Mouse (Mus musculus): Measurements from ENCODE around the gene Trim2. TPM values are rescaled to one million over a fixed set of nuclear protein-coding genes. Genes with fewer than 3 reads are reported as not detected.
A peak's percentile ranks its signal among the peaks of the same experiment; 100 is the strongest.

Gene Trim2
- total RNA-seq, 1 experiment from 2014 or later, result 3.0 TPM

DNA sequence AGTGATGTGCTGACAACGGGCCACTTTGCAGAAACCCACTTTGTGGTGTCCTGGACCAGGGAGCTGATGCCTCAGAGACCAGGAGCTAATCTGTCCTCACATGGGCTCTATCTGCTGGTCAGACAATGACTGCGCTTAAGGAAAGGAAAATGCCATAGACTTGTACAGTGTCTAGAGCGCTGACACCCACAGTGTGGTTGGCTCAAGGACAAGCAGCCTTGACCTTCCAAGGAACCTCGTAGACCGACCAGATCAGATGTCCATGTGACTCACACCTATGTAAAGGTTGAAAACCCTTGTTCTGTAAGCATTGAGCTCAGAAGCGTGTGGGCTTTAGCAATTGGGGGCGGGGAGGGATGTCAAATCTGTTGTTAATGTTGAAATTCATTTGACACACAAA, 98.2 kb downstream of the Trim2 start:
- ATAC-seq (replicated peaks; ENCODE audit: low read depth, poor library complexity, severe bottlenecking), result no peak

DNA sequence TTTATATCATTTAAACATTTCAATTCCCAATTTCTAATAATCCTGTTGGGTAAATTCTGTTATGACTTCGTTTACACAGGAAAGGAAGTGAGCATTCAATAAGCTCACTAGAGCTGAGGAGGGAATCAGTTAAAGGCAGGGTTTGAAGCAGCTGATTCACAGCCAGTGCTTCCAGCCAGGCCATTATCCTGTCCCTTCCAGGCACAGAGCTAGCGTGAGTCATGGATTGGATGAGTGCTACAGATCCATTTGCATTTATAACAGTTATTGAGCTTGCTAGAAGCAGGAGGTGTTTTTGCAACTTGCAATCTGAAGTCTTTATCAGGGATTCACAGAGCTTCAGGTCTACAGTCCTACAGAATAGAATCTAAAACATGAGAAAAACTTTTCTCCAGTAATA, 99.3 kb downstream of the Trim2 start:
- no peak for ATAC-seq (replicated peaks; ENCODE audit: low read depth, poor library complexity, severe bottlenecking)

DNA sequence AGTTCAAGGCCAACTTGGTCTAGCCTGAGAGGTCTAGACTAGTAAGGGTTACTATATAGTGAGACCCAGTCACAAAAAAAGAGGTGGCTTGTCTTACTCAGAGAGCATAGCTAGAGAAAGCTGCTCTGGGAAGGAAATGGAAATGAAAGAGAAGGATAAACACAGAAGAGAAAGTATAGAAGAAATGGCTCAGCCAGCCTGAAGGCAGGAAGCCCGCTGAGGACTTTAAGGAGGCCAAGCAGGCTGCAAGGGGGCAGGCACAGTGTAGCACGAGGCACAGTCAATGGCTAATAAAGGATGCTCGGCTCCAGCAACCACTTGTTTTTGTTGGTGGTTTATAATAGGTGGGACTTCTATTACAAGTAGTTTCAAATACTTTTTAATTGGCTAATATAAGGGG, 100.6 kb downstream of the Trim2 start:
- no peak for ATAC-seq (replicated peaks; ENCODE audit: low read depth, poor library complexity, severe bottlenecking)

DNA sequence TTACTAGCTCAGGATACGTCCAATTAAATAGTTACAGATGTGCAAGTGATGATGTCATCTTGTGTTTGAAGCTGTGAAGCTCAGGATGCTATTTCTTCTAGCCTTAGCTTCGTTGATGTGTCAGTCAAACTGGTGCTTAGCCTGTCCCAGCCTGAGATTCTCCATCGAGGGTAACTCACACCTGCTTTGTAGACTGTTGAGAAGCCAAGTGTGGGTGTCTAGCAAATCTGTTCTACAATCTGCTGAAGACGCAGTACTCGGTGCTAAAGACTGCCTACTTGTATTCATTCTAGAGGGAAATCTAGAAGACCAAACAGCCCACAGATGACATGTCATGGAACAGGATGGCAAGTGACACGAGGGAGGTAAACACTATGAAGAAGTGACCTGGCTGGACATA, 101.0 kb downstream of the Trim2 start:
- ATAC-seq (replicated peaks; ENCODE audit: low read depth, poor library complexity, severe bottlenecking), result no peak

DNA sequence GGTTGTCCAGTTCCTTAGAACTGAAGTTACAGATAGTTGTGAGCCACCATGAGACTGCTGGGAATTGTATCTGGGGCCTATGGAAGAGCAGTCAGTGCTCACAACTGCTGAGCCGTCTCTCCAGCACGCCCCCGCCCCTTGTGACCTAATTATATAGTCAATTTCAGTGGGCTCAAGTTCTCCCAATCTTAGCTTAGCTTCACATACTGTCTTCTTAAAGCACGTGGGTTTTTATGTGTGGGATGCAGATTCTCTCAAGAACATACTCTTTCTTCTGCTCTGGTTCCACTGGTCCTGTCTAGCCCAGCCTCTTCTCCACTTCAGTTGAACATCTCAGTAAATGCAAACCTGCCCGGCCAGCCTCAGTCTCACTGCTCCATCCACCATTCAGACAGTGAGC, 102.0 kb downstream of the Trim2 start:
- no peak for ATAC-seq (replicated peaks; ENCODE audit: low read depth, poor library complexity, severe bottlenecking)

DNA sequence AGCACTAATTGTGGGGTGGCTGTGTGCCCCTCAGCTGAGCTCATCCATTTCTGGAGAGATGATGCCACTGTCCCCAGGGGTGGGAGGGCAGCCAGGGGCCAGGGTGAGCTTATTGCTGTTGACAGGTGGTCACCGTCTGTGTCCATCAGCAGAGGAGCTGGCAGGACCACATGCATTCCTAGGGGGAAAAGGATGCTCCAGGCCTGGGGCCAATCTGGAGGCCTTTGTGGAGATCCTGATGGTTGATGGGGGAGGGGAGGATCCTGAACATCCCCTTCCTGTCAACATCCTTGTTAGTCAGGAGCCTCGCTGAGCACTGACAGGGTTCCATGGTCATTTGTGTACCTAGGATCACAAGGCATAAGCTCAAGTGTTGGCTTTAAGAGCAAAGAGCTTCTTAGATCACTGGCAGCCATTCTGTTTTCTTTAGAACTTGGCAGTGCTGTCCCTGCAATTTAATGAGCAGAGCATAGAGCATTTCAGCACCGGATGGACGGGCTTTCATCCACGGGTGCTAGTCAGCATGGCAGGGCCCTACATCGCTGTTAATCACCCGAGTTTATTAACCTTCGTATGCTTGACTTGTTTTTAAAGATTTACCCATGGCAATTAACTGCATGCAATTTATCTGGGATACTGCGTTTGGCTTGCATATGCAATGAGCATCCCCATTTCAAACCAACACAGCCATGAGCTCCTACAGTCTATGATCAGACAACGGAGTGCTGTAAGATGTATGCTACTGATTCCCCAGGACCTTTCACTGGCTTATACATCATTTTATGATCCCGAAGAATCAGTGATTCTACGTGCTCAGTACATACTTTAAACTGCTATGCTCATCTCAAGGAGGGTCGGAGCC, 105.9 kb downstream of the Trim2 start:
- no peak for ATAC-seq (replicated peaks; ENCODE audit: low read depth, poor library complexity, severe bottlenecking)

DNA sequence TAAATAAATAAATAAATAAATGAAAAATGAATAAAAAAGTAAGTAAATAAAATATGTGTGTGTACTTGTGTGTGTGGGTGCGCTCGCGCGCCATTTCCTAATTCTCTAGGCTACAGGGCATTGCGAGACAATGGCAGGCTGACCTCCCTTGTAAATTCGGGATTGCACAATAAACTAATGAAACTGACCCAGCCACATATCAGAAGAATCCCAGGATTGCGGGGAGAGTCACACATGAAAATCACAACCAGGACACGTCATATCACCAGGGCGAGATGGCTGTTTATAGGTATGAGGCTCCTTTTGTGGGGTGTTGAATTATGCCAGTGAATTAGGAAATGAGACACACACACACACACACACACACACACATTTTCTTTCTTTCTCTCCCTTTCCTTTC, 107.2 kb downstream of the Trim2 start:
- no peak for ATAC-seq (replicated peaks; ENCODE audit: low read depth, poor library complexity, severe bottlenecking)

DNA sequence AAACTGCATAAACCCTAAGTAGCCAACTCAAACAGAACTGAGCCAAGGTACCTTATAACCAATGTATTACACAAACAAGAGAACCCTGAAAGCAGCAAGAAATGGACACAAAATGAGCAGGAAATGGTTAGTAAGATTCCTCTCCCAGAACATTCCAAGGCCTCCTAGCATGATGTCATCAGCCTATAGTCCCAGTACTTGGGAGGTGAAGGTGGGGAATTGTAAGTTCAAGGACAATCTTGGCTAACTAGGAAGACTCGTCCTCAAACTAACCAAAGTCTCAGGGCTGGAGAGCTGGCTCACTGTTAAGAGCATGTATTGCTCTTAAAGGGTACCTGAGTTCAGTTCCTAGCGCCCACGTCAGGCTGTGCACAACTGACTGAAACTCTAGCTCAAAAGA, 108.4 kb downstream of the Trim2 start:
- no peak for ATAC-seq (replicated peaks; ENCODE audit: low read depth, poor library complexity, severe bottlenecking)

DNA sequence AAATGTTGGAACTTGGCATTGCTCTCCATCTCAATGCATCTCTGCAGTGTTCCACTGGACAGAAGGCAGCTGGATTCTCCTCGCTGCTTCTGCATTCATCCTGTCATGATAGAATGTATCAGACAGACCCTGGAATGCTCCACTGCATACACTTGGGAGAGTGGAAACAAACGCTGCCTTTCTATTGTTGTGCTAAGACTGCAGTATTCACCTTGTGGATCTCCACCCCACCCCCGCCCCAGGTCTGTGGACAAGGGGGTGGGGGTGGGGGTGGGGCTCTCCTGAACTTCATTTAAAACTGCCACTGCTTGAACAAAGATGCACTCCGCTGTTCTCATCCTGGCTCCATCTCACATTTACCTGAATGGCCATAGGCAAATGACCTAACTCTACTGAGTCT, 112.8 kb downstream of the Trim2 start:
- ATAC-seq (replicated peaks; ENCODE audit: low read depth, poor library complexity, severe bottlenecking), result no peak

DNA sequence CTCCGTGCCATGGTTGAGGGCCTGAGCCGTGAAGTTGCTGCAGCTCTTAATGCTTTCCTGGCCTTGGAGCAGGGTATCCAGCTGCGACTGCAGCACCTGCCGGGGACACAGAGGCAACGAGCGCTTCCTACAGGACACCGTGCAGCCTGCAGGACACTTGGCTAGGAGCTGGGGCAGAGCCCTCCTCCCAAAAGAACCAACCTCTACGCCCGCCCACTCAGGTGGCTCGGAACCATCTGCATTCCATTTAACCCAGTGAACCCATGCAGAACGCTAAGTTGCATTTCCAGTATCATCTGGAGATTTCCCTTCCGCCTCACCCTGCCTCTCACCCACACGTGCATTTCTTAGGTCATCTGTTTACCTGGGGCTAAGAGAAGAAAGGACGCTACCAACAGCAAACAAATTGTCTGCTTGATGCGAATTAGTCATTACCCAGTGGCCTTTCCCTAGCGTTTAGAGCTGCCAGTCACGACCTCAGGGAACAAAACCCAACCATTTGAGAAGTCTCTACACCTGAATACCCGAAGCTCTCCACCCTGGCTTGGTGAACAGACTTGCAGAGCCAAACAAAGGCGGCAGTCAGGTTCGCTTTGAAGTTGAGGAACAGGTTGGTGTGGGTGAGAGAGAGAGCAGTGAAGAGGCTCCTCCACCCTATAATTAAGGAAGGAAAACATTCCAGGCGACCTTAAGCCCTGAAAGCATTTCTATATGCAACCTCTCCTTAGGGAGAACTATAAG, 115.4 kb downstream of the Trim2 start:
- no peak for ATAC-seq (replicated peaks; ENCODE audit: low read depth, poor library complexity, severe bottlenecking)

DNA sequence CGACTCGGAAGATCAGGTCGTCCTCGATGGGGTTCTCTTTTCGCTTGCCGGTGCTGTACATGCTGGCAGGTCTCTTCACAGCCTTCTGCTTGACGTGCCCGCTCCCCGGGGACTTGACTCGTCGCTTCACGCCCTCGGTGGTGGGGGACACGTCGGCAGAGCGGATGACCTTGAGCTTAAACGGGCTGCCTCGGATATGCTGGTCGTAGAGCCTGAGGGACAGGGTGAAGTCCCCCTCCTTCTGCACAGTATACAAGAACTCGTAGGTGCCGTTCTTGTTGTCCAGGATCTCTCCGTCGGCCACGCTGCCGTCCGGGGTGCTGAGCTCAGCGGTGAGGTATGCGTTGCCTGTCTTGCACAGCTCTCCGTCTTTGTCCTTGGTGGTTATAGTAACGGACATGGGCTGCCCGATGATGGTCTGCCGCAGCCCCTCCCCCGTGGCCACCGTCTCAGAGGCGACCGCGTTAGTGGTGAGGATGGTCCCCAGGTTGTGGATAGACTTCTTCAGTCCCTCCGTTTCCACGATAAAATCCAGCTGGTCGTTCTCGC, 116.1 kb downstream of the Trim2 start:
- ATAC-seq (replicated peaks; ENCODE audit: low read depth, poor library complexity, severe bottlenecking), result peak; percentile 62

DNA sequence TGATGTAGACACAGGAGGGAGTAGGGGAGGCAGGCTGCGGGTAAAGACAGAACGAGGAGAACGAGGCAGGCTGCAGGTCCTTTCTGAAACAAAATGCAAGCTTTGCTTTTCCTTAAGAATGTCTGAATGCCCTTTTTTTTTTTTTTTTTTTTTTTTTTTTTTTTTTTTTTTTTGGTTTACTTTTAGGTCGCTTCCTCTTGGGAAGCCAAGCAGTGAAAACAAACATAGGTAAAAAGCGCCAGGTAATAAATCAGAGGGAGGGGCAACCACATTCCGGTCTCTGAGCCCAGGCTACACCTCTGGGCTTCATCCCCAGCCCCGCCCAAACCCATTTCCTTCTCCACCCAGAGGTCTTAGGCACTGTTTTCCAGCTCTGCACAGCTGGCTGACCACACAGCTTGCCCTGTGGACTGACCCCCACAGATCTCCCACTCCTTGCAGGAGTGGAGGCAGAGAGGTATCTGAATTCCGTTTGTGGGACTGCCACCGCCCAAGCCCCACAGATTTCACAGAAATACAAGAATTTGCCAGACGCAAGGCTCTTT, 117.0 kb downstream of the Trim2 start:
- ATAC-seq (replicated peaks; ENCODE audit: low read depth, poor library complexity, severe bottlenecking), result 0 out of 2 replicates have a peak, but pooled peaks have one; percentile 18

DNA sequence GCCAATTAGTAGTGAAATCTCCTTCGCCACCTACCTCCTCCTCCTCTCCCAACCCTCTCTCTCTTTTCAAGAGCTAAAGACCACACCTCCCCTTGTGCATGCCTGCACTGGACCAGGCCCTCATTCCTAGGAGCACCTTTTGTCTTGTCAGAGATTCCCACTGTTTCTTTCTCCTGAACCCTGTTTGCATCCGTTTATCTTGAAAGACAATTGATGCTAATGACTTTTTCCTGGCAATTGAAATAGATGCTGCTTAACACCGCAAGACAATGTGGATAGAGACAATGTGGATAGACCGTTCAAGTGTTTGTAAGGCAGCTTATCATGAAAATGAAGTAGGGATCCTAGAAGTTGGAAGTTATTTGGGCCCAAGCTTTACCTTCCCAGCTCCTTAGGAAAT, 125.0 kb downstream of the Trim2 start:
- ATAC-seq (replicated peaks; ENCODE audit: low read depth, poor library complexity, severe bottlenecking), result no peak

DNA sequence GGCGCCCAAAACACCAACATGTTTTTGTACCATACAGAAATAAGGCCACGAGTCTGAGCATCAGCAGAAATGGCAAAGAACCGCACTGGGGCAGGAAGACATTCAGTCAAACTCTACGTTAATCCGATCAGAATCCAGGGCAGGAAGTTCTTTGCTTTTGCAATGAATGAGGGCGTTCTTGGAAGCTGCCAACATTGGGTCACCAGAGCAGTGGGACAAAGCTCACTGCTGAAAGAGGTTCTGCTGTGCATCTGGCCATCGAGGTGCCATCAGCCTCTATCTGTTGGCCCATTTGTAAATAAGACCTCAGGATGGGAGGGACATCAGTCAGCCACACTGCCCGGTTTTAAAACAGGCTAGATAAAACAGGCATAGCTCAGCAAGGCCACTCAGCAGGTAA, 125.6 kb downstream of the Trim2 start:
- no peak for ATAC-seq (replicated peaks; ENCODE audit: low read depth, poor library complexity, severe bottlenecking)

DNA sequence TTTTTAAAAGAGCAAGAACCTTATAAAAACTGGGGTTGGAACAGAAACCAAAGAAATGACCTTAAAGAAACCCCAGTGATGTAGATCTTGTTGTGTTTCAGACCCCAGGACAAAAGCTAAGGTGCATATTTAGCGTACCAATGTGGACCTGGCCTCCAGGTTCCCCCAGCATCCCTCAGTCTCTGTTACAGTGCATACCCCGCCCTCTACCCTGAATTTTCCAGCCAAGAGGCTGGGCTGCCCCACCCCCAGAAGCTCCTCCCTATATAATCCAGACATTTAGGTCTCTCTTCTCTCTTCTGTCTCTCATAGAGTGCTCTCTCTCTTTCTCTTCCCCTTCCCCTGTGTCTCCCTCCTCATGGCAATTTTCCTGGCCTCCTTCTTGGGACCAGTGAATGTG, 126.4 kb downstream of the Trim2 start:
- no peak for ATAC-seq (replicated peaks; ENCODE audit: low read depth, poor library complexity, severe bottlenecking)

DNA sequence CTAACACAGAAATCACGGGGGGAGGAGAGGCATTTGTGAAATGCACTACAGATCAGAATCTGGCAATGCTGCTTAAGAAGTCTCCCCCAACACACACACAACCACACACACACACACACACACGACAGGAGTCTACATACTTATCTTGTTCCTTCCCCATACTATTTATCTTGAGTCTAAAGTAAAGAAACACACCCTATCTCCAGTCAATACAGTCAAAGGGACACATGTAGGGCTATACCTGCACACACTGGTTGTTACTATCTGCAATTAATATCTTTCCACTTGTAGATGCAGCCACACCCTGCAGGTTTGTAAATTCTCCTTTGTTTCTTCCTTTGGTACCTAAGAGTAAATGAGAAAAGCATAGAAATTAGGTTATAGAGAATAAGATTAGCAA, 128.8 kb downstream of the Trim2 start:
- ATAC-seq (replicated peaks; ENCODE audit: low read depth, poor library complexity, severe bottlenecking), result no peak

DNA sequence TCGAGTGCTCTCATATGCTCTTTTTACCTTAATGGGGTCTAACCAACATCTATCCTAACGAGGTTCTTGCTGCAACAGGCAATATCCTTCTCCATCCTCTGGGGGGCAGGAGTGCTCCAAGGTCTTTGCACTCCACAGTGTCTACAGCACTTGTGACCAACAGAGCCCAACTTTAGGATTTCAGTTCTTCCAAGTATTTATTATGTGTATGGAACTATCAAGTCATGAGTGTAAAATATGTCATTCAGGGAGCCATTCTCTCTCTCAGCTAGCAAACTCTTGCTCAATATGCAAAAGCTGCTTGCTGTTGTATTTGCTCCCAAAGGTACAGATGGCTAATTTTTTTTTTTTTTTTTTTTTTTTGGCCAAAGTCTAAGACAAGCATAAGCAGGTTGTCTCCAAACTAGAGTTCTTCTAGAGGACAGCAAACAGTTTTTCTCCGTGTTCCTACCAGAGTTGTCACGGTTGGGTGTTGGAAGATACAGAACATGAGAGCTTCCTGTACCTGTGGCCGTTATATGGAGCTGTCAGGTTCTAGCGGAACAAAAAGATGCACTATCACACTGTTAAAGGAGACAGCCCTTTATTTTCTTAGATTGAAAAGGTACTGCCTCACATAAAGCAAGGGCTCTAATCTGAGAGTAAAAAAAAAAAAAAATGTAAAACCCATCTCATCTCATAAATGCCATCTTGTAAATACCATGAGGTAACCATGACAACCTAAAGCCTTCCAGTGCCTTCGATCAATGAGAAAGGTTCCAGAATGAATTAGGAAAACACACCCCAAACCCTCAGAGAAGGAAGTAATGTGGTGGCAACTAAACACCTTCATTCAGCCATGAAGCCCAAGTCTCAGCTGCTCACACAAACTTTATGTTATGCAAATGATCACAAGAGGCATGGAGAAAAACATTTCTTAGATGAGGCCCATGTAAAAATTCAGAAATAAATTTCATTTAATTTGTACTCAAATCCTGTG, 131.1 kb downstream of the Trim2 start:
- ATAC-seq (replicated peaks; ENCODE audit: low read depth, poor library complexity, severe bottlenecking), result peak; percentile 99

DNA sequence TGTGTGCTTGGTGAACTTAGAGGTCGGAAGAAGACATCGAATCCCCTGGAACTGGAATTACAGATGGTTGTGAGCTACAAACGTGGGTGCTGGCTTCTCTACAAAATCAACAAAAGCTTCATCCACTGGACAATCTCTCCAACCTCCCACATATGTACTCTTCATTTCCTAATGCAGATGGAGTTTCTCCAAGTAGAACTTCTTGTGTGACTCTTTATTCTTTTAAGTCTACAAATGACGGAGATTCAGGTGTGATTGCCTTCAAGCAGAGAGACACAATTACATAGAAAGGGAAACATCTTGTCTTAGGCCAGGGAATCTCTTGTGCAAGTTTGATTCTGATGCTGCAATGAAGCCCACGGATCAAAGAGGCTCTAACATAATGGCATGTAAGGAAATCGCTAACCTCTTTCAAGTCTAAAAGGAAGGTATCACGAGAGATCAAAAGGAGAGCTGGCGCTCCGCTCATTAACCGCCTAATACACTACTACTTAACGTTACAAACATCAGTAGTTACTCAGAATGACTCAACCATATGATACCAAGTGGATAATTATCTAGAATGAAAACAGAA, 133.0 kb downstream of the Trim2 start, which contains the start of gene Gm6525:
Gene Gm6525 (plus strand): TSS at position 524 of the 574 bp plus-strand sequence.
- no peak for ATAC-seq (replicated peaks; ENCODE audit: low read depth, poor library complexity, severe bottlenecking)

DNA sequence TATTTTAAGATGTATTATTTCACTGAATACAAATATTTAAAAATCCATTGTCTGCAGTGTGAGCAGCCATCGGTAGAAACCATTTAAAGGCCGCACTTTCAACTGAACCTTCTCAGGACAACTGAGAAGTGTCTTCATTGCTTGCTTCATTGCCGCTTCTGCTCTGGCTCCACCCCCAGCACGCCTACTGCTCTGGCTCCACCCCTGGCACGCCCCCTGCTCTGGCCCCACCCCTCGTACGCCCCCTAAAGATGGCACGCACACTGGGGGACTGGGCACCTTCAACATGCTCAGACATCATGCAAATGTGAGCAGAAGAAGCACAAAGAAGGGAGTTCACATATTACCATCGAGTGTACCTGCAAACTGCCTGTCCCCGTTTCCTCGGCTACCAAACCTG, 134.3 kb downstream of the Trim2 start:
- no peak for ATAC-seq (replicated peaks; ENCODE audit: low read depth, poor library complexity, severe bottlenecking)
